Mouse (Mus musculus) brown adipose tissue, adult 24 weeks (tissue): ENCODE results near the gene Stap2. TPM values are rescaled to one million over a fixed set of nuclear protein-coding genes. Genes with fewer than 3 reads are reported as not detected.

Source experiments
- H3K27ac ChIP-seq: fragments of 200-500 bp; replicated peaks from 2 replicates; pipeline ENCODE4 v1.5.1; 2012; ENCODE audit warnings: low read depth, mild to moderate bottlenecking, low read length
- H3K4me1 ChIP-seq: fragments of 200-500 bp; 2 replicates; pipeline ENCODE4 v1.6.1; 2012; ENCODE audit warnings: low read length, mixed read lengths; ENCODE audit not compliant: control insufficient read depth, insufficient read depth, insufficient read length
- H3K4me3 ChIP-seq: fragments of 200-500 bp; 2 replicates; pipeline ENCODE4 v1.5.1; 2012; ENCODE audit warnings: low read depth, mild to moderate bottlenecking, low read length, moderate library complexity; ENCODE audit not compliant: insufficient read depth
- polyA plus RNA-seq: library from polyadenylated mRNA; stranded (reverse); fragments of >200 nt; gene quantifications from 2 replicates; pipeline ENCODE4 v1.2.4, GENCODE M21; 2012; ENCODE audit not compliant: missing spikeins, insufficient read depth, insufficient read length

Stap2 gene
- polyA plus RNA-seq, 1 experiment: 7.5 TPM

DNA sequence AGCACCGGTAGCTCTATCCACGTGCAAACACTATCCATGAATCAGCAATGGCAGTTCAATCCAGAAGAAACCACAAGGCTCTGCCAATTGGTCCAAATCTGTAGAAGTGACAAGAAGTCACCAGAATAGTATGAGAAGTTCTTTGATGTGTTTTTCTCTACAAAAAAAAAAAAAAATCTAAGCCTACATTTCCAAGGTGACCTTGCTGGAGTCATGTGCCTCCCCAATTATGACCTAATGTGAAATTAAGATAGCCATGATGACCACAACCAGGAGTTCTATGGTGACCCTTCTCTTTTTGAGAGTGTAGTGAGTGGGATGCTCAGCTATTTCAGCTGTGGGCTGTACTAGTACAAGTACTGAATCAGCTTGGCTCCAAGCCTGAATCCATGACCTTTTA, 56.0 kb downstream of the Stap2 start, which contains the start of gene Zfp119b:
Gene Zfp119b, minus strand, starts transcription at position 101 of the 400 bp plus-strand sequence.
- no peak within 1 kb of the TSS for H3K4me3 ChIP-seq
- H3K27ac ChIP-seq: no peak within 1 kb of the TSS
- H3K4me1 ChIP-seq: no peaks in the 10 kb centered on the region

DNA sequence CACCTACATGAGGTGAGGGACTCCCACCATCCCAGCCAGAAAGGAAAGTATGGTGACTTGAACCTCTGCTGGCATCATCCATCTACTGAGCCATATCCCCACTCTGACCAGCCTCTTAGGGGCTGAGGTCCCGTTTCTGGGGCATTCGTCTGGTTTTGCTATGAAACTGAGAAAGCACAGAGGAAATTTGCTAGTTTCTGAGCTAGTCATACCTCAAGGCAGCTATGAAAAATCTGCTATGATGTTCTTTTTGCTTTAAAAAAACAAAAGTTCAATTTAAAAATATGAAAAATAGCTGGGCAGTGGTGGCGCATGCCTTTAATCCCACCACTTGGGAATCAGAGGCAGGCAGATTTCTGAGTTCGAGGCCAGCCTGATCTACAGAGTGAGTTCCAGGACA, 56.7 kb downstream of the Stap2 start:
- H3K4me3 ChIP-seq: no peak overlapping the region

More for the DNA sequence above, 56.7 kb downstream of the Stap2 start:
- no peaks in the 10 kb centered on the region for H3K4me1 ChIP-seq
- no peak overlapping the region for H3K27ac ChIP-seq

Other genes starting within 250 kb of the Stap2 start
- 1.5 and 1.7 TPM in 2 replicates for gene Zfp119a, start 126.7 kb downstream of the Stap2 start, polyA plus RNA-seq
- 4.2 and 6.4 TPM in 2 replicates for gene Zfp959, start 113.5 kb downstream of the Stap2 start, polyA plus RNA-seq
- 1.3 and 3.3 TPM in 2 replicates for gene Zfp119b, start 56.1 kb downstream of the Stap2 start, polyA plus RNA-seq
- 0.91 and 2.3 TPM in 2 replicates for gene Ebi3, start 52.9 kb downstream of the Stap2 start, polyA plus RNA-seq
- 4.6 and 6.0 TPM in 2 replicates for gene Yju2, start 46.5 kb downstream of the Stap2 start, polyA plus RNA-seq
- gene Shd, start 35.1 kb downstream of the Stap2 start, polyA plus RNA-seq: not detected in 2 replicates
- gene Fsd1, start 19.1 kb downstream of the Stap2 start, polyA plus RNA-seq: 0.59 TPM in 1 of 2 replicates, not detected in the other
- 43.2 and 52.6 TPM in 2 replicates for gene Mpnd, start 127 bp upstream of the Stap2 start, polyA plus RNA-seq
- gene Sh3gl1, start 31.1 kb upstream of the Stap2 start, polyA plus RNA-seq: 14.0 and 16.1 TPM in 2 replicates
- gene Chaf1a, start 34.9 kb upstream of the Stap2 start, polyA plus RNA-seq: 0.99 and 2.7 TPM in 2 replicates
- 41.1 and 69.6 TPM in 2 replicates for gene Ubxn6, start 69.4 kb upstream of the Stap2 start, polyA plus RNA-seq
- 17.6 and 19.3 TPM in 2 replicates for gene Hdgfl2, start 74.0 kb upstream of the Stap2 start, polyA plus RNA-seq
- 195 and 205 TPM in 2 replicates for gene Plin4, start 104.2 kb upstream of the Stap2 start, polyA plus RNA-seq
- 138 and 171 TPM in 2 replicates for gene Plin5, start 112.0 kb upstream of the Stap2 start, polyA plus RNA-seq
- 61.5 and 101 TPM in 2 replicates for gene Lrg1, start 116.4 kb upstream of the Stap2 start, polyA plus RNA-seq
- 1.9 and 5.0 TPM in 2 replicates for gene Sema6b, start 134.8 kb upstream of the Stap2 start, polyA plus RNA-seq
- gene Tnfaip8l1, start 156.9 kb upstream of the Stap2 start, polyA plus RNA-seq: 0.36 and 1.4 TPM in 2 replicates
- gene Mydgf, start 178.3 kb upstream of the Stap2 start, polyA plus RNA-seq: 30.8 and 30.9 TPM in 2 replicates
- 7.7 and 9.2 TPM in 2 replicates for gene Dpp9, start 213.3 kb upstream of the Stap2 start, polyA plus RNA-seq